Mouse (Mus musculus): ENCODE results near the gene Immp2l.

The Immp2l gene

GRCm38 (mm10) chr12:41425101-41425679 is 401.3 kb downstream of the Immp2l start:
- no peak for DNase-seq (ENCODE audit: low read depth, low spot score)

- DNase-seq (ENCODE audit: low read depth, low spot score): no peak
Measured at GRCm38 (mm10) chr12:41427464-41427863, 403.6 kb downstream of the Immp2l start.

- DNase-seq (ENCODE audit: low read depth, low spot score): no peak
Measured at GRCm38 (mm10) chr12:41428806-41429205, 404.9 kb downstream of the Immp2l start.

GRCm38 (mm10) chr12:41436206-41436985 is 412.5 kb downstream of the Immp2l start:
- DNase-seq (ENCODE audit: low read depth, low spot score): no peak

- peak; percentile 7 for DNase-seq (ENCODE audit: low read depth, low spot score)
Measured at GRCm38 (mm10) chr12:41438446-41438845, 414.6 kb downstream of the Immp2l start.

GRCm38 (mm10) chr12:41468374-41468991 is 444.6 kb downstream of the Immp2l start:
- DNase-seq (ENCODE audit: low read depth, low spot score): no peak

- DNase-seq (ENCODE audit: low read depth, low spot score): no peak
Measured at GRCm38 (mm10) chr12:41469096-41469801, 445.4 kb downstream of the Immp2l start.

- no peak for DNase-seq (ENCODE audit: low read depth, low spot score)
Measured at GRCm38 (mm10) chr12:41481486-41481885, 457.6 kb downstream of the Immp2l start.

- DNase-seq (ENCODE audit: low read depth, low spot score): no peak
Measured at GRCm38 (mm10) chr12:41483091-41483592, 459.3 kb downstream of the Immp2l start.

GRCm38 (mm10) chr12:41483593-41484451 is 459.9 kb downstream of the Immp2l start:
- no peak for DNase-seq (ENCODE audit: low read depth, low spot score)

GRCm38 (mm10) chr12:41484689-41485511 is 461.0 kb downstream of the Immp2l start:
- DNase-seq (ENCODE audit: low read depth, low spot score): no peak

- DNase-seq (ENCODE audit: low read depth, low spot score): no peak
Measured at GRCm38 (mm10) chr12:41485512-41486215, 461.8 kb downstream of the Immp2l start.

GRCm38 (mm10) chr12:41486331-41486730 is 462.4 kb downstream of the Immp2l start, which contains the start of gene Lrrn3:
Gene Lrrn3 (minus strand): TSS chr12:41486431.
- no peak for DNase-seq (ENCODE audit: low read depth, low spot score)

- DNase-seq (ENCODE audit: low read depth, low spot score): peak; percentile 51
Measured at GRCm38 (mm10) chr12:41487005-41487404, 463.1 kb downstream of the Immp2l start.

GRCm38 (mm10) chr12:41494620-41495019 is 470.7 kb downstream of the Immp2l start:
- DNase-seq (ENCODE audit: low read depth, low spot score): no peak

GRCm38 (mm10) chr12:41500049-41500820 is 476.3 kb downstream of the Immp2l start:
- no peak for DNase-seq (ENCODE audit: low read depth, low spot score)

- no peak for DNase-seq (ENCODE audit: low read depth, low spot score)
Measured at GRCm38 (mm10) chr12:41508610-41509009, 484.7 kb downstream of the Immp2l start.

GRCm38 (mm10) chr12:41510588-41510987 is 486.7 kb downstream of the Immp2l start:
- DNase-seq (ENCODE audit: low read depth, low spot score): no peak

- no peak for DNase-seq (ENCODE audit: low read depth, low spot score)
Measured at GRCm38 (mm10) chr12:41518897-41519296, 495.0 kb downstream of the Immp2l start.
